Mouse (Mus musculus) heart, embryonic 16.5 days (tissue): ENCODE measurements around the gene Bbs9. TPM values are rescaled to one million over a fixed set of nuclear protein-coding genes. Genes with fewer than 3 reads are reported as not detected.

Experiments used
- ATAC-seq: fragments of 200-750 bp; cut with Nextera tagmentation; replicated peaks from 2 replicates; pipeline ENCODE4 v1.8.0; 2017; ENCODE audit warnings: moderate number of reproducible peaks; ENCODE audit not compliant: insufficient read depth, low FRiP score; ENCODE audit errors: extremely low read depth
- H3K27ac ChIP-seq: fragments of 300-500 bp; sonication (generic); 2 replicates; pipeline ENCODE4 v1.5.1; 2014; ENCODE audit warnings: mild to moderate bottlenecking, low read length, control low read depth, moderate library complexity
- H3K27me3 ChIP-seq: fragments of 300-500 bp; sonication (generic); 2 replicates; pipeline ENCODE4 v1.6.1; 2014; ENCODE audit warnings: low read length, mixed read lengths; ENCODE audit not compliant: control insufficient read depth, insufficient read depth
- H3K36me3 ChIP-seq: fragments of 300-500 bp; sonication (generic); 2 replicates; pipeline ENCODE4 v1.6.1; 2014; ENCODE audit not compliant: control insufficient read depth, insufficient read depth
- H3K4me1 ChIP-seq: fragments of 300-500 bp; sonication (generic); 2 replicates; pipeline ENCODE4 v1.6.1; 2014; ENCODE audit warnings: low read length, mixed read lengths; ENCODE audit not compliant: control insufficient read depth, insufficient read depth
- H3K4me2 ChIP-seq: fragments of 300-500 bp; sonication (generic); 2 replicates; pipeline ENCODE4 v1.6.1; 2014; ENCODE audit warnings: low read depth, mild to moderate bottlenecking, control low read depth, low read length
- H3K4me3 ChIP-seq: fragments of 300-500 bp; sonication (generic); 2 replicates; pipeline ENCODE4 v1.5.1; 2014; ENCODE audit warnings: mild to moderate bottlenecking, control low read depth, low read length
- H3K9ac ChIP-seq: fragments of 300-500 bp; sonication (generic); 2 replicates; pipeline ENCODE4 v1.6.1; 2014; ENCODE audit warnings: low read length, control low read depth
- H3K9me3 ChIP-seq: fragments of 300-500 bp; sonication (generic); replicated peaks from 2 replicates; pipeline ENCODE4 v1.6.1; 2016; ENCODE audit warnings: low read length; ENCODE audit not compliant: control insufficient read depth
- WGBS: fragments of 180-500 bp; shearing (Covaris S2); extraction: QIAGEN DNeasy Blood & Tissue Kit; methylation state at CpG from one replicate; pipeline ENCODE4 v1.1.7; 2014; 5-methylcytosine and 5-hydroxymethylcytosine counted together
- polyA plus RNA-seq: library from polyadenylated mRNA; unstranded; fragments of >200 nt; fragmentation: Nextera tagmentation; extraction: Ambion mirVana; gene quantifications from 2 replicates; pipeline ENCODE4 v1.2.1, GENCODE M21; 2015

The Bbs9 gene
- polyA plus RNA-seq, 1 experiment from 2014 or later, result 7.9 TPM

DNA sequence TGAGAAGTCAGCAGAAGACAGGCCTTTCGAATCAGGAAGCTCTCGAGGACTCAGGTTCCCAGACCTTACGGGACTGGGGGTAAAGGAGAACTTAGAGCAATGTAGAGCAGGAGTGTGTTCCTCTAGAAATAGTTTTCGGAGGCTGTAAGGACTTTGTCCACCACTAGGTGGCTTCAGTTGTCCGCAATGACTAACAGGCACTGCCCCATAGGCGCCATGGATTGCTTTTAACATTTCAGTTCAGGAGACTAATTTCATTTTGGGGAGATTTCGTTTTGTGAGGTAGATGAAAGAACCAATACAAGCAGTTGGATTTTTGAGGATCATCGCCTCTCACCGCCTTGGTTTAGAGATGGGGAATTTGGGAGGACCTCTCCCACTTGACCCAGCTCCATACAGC, 149.5 kb downstream of the Bbs9 start:
- H3K27me3 ChIP-seq, result no peaks in the 10 kb centered on the region
- ATAC-seq, result no peak
- H3K9ac ChIP-seq, result no peak overlapping the region
- no peaks in the 10 kb centered on the region for H3K4me1 ChIP-seq
- WGBS, result 48% methylated on average over 9 of the region's 9 CpGs
- no peak overlapping the region for H3K4me3 ChIP-seq
- H3K4me2 ChIP-seq, result no peak overlapping the region
- H3K36me3 ChIP-seq, result no peaks in the 10 kb centered on the region
- H3K9me3 ChIP-seq, result no peaks in the 10 kb centered on the region
- no peak overlapping the region for H3K27ac ChIP-seq

GRCm38 (mm10) chr9:22626014-22626413, 150.5 kb downstream of the Bbs9 start:
- Histone ChIP-seq H3K9me3 (no peaks in the 10 kb centered on the region), H3K27ac (no peak overlapping the region), H3K4me1 (no peaks in the 10 kb centered on the region), H3K27me3 (no peaks in the 10 kb centered on the region), H3K4me3 (no peak overlapping the region), H3K4me2 (no peak overlapping the region), H3K9ac (no peak overlapping the region), H3K36me3 (no peaks in the 10 kb centered on the region)
- 68% methylated on average over 3 of the region's 3 CpGs for WGBS
- no peak for ATAC-seq

- Histone ChIP-seq H3K4me2 (no peak overlapping the region), H3K4me3 (no peak overlapping the region), H3K9me3 (no peaks in the 10 kb centered on the region), H3K27me3 (no peaks in the 10 kb centered on the region), H3K4me1 (no peaks in the 10 kb centered on the region), H3K9ac (no peak overlapping the region), H3K36me3 (no peaks in the 10 kb centered on the region), H3K27ac (no peak overlapping the region)
- WGBS, result 78% methylated on average over 3 of the region's 3 CpGs
- ATAC-seq, result no peak
Measured at GRCm38 (mm10) chr9:22627912-22628311, 152.4 kb downstream of the Bbs9 start.

GRCm38 (mm10) chr9:22632800-22633485, 157.4 kb downstream of the Bbs9 start:
- Histone ChIP-seq H3K9ac (no peak overlapping the region), H3K27me3 (no peaks in the 10 kb centered on the region), H3K4me2 (no peak overlapping the region), H3K27ac (no peak overlapping the region), H3K9me3 (no peaks in the 10 kb centered on the region; the same call in 1 of the 2 replicates), H3K4me1 (no peaks in the 10 kb centered on the region), H3K4me3 (no peak overlapping the region), H3K36me3 (no peaks in the 10 kb centered on the region)
- WGBS, result 71% methylated on average over 9 of the region's 9 CpGs
- ATAC-seq, result no peak

DNA sequence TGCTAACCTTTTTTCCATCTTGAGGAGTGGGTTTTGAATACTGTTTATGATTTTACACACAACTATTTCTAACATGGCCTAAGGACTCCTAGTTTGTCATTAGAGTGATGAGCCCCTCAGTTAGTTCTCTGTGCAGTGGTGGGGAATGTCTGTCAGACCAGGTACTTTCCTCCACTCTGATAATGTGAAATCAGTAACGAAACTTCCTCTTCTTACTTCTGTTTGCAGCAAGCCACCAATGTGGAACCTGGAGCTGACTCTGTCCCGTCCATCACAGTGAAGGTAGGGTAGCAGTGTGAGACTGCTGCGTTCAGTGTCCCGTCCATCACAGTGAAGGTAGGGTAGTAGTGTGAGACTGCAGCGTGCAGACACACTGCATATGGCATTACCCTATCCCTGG, 163.0 kb downstream of the Bbs9 start:
- ATAC-seq, result no peak
- Histone ChIP-seq H3K9me3 (no peaks in the 10 kb centered on the region; the same call in 1 of the 2 replicates), H3K9ac (no peak overlapping the region), H3K27me3 (no peaks in the 10 kb centered on the region), H3K4me2 (no peak overlapping the region), H3K4me3 (no peak overlapping the region), H3K27ac (no peak overlapping the region), H3K36me3 (no peaks in the 10 kb centered on the region), H3K4me1 (peaks cover 7% of the 10 kb centered on the region)
- WGBS, result 78% methylated on average over 5 of the region's 5 CpGs

GRCm38 (mm10) chr9:22640683-22641431, 165.3 kb downstream of the Bbs9 start:
- H3K9ac ChIP-seq, result peak overlapping the region; percentile 25; the same call in 1 of the 2 replicates
- 0 out of 2 replicates have a peak overlapping the region, but pooled peaks have one; percentile 23 for H3K27ac ChIP-seq
- ATAC-seq, result no peak
- no peaks in the 10 kb centered on the region for H3K36me3 ChIP-seq
- H3K27me3 ChIP-seq, result no peaks in the 10 kb centered on the region
- no peak overlapping the region for H3K4me3 ChIP-seq
- peaks cover 7% of the 10 kb centered on the region for H3K4me1 ChIP-seq
- no peaks in the 10 kb centered on the region for H3K9me3 ChIP-seq
- 38% methylated on average over 13 of the region's 13 CpGs for WGBS
- H3K4me2 ChIP-seq, result no peak overlapping the region

DNA sequence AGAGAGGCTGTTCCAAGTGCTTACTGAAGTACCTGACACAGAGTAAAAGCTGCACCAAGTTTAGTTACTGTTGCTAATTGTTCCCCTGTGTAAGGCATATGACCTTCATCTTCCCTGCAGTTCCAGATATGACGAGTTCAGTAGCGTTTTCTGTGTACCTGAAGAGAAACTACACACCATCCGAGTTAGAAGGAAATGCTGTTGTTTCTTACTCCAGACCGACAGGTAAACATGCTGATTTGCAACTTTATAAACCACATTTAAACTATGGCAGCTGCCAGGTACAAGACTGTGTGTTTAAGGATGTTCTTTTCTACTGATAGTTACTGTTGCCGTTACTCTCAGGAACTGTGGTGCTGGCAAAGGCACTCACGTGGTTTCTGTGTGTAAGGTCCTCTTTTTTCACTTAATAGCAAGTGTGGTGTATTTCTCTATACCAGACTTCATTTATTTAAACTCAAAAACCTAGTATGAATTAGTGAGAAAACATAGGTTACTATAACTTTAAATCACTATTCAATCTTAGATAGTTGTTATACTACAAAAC, 170.4 kb downstream of the Bbs9 start:
- H3K27ac ChIP-seq, result no peak overlapping the region
- no peak overlapping the region for H3K4me3 ChIP-seq
- WGBS, result 78% methylated on average over 6 of the region's 6 CpGs
- no peak overlapping the region for H3K4me2 ChIP-seq
- H3K4me1 ChIP-seq, result peaks cover 3% of the 10 kb centered on the region
- H3K36me3 ChIP-seq, result no peaks in the 10 kb centered on the region
- ATAC-seq, result no peak
- no peak overlapping the region for H3K9ac ChIP-seq
- no peaks in the 10 kb centered on the region for H3K27me3 ChIP-seq
- H3K9me3 ChIP-seq, result 0 out of 2 replicates have a peak, but pooled peaks cover 2% of the 10 kb centered on the region

GRCm38 (mm10) chr9:22646461-22646860, 170.9 kb downstream of the Bbs9 start:
- Histone ChIP-seq H3K27me3 (no peaks in the 10 kb centered on the region), H3K9me3 (0 out of 2 replicates have a peak, but pooled peaks cover 2% of the 10 kb centered on the region), H3K4me1 (no peaks in the 10 kb centered on the region), H3K4me2 (no peak overlapping the region), H3K36me3 (no peaks in the 10 kb centered on the region), H3K9ac (no peak overlapping the region), H3K4me3 (no peak overlapping the region), H3K27ac (no peak overlapping the region)
- no peak for ATAC-seq
- WGBS, result 71% methylated on average over 3 of the region's 3 CpGs

DNA sequence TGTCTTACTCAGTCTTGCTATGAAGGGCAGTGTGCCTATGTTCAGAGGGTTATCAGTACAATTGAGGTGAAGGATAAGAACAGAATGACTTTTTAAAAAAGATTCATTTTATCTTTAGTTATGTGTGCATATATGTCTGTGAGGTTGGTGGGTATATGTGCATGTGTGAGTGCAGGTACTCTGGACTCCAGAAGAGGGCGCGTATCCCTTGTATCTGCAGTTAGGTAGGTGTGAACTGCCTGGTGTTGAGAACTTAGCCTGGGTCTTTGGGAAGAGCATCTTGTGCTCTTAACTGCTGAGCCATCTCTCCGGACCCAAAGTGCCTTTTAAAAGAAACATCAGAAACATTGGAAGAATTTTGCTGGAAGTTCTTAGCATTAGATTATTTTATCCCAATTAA, 172.6 kb downstream of the Bbs9 start:
- WGBS, result 94% methylated on average over 3 of the region's 3 CpGs
- no peak overlapping the region for H3K4me3 ChIP-seq
- H3K9me3 ChIP-seq, result 0 out of 2 replicates have a peak, but pooled peaks cover 2% of the 10 kb centered on the region
- no peak overlapping the region for H3K4me2 ChIP-seq
- no peaks in the 10 kb centered on the region for H3K36me3 ChIP-seq
- no peak overlapping the region for H3K27ac ChIP-seq
- H3K9ac ChIP-seq, result no peak overlapping the region
- no peak for ATAC-seq
- H3K4me1 ChIP-seq, result no peaks in the 10 kb centered on the region
- no peaks in the 10 kb centered on the region for H3K27me3 ChIP-seq
